In genomic region chr9:58232374-58232773, GRCm38 (mm10) we compare ENCODE assay signal across 10 mouse cellular contexts. TPM values are rescaled to one million over a fixed set of nuclear protein-coding genes. Genes with fewer than 3 reads are reported as not detected.
DNase-seq lines count a peak whose midpoint lies in the region; ATAC-seq and TF ChIP-seq lines count a peak whose summit lies in the region.
"Had no signal": no experiment of that assay in that cellular context is flagged by ENCODE, and none has a peak within 500 bp of the region (broad histone marks: within the 10 kb centered on the region; RNA-seq: fewer than 3 reads in every experiment).

No protein-coding gene starts in this region.

- H3K4me3 ChIP-seq in lung, embryonic 14.5 days (ENCODE audit: low read depth, low read length): no peak overlapping the region
- H3K4me3 ChIP-seq in intestine, embryonic 16.5 days (ENCODE audit: low read length): no peak overlapping the region
- H3K4me3 ChIP-seq in hindbrain, embryonic 10.5 days: no peak overlapping the region
- H3K4me3 ChIP-seq: neural tube, embryonic 12.5 days had no signal

- H3K4me2 ChIP-seq in lung, embryonic 14.5 days: no peak overlapping the region
- no peak overlapping the region for H3K4me2 ChIP-seq in intestine, embryonic 16.5 days (ENCODE audit: low read depth, low read length)
- H3K4me2 ChIP-seq: neural tube, embryonic 12.5 days had no signal

- no peak for TF ChIP-seq CTCF in lung, embryonic 14.5 days (IDR thresholded peaks at IDR 0.05; ENCODE audit: low read depth)

- H3K36me3 ChIP-seq in lung, embryonic 14.5 days (ENCODE audit: insufficient read depth): peaks cover 67% of the 10 kb centered on the region
- H3K36me3 ChIP-seq in intestine, embryonic 16.5 days (ENCODE audit: control insufficient read depth, insufficient read depth, low read length): peaks cover 17% of the 10 kb centered on the region
- peaks cover 73% of the 10 kb centered on the region for H3K36me3 ChIP-seq in hindbrain, embryonic 10.5 days

- no peak overlapping the region for H3K9ac ChIP-seq in lung, embryonic 14.5 days
- no peak overlapping the region for H3K9ac ChIP-seq in intestine, embryonic 16.5 days (ENCODE audit: low read depth, low read length)
- H3K9ac ChIP-seq: neural tube, embryonic 12.5 days had no signal

- H3K4me1 ChIP-seq in lung, embryonic 14.5 days (ENCODE audit: insufficient read depth): no peaks in the 10 kb centered on the region
- no peaks in the 10 kb centered on the region for H3K4me1 ChIP-seq in intestine, embryonic 16.5 days (ENCODE audit: control insufficient read depth, insufficient read depth, low read length)
- H3K4me1 ChIP-seq in hindbrain, embryonic 10.5 days (replicated peaks): no peaks in the 10 kb centered on the region
- H3K4me1 ChIP-seq: neural tube, embryonic 12.5 days had no signal

- DNase-seq in lung, embryonic 14.5 days: peak; percentile 41
- no peak for DNase-seq in lung, postnatal 10 days
- DNase-seq in hindbrain, embryonic 10.5 days (ENCODE audit: low spot score): no peak
- no peak for DNase-seq in left cerebral cortex, postnatal 14 days (ENCODE audit: low spot score in 2 of 2)
- DNase-seq: thymus, postnatal 4 days had no signal

- H3K27me3 ChIP-seq in lung, embryonic 14.5 days (ENCODE audit: insufficient read depth, low read length): no peaks in the 10 kb centered on the region
- H3K27me3 ChIP-seq in intestine, embryonic 16.5 days (replicated peaks; ENCODE audit: control insufficient read depth, insufficient read depth, low read length): no peaks in the 10 kb centered on the region
- no peaks in the 10 kb centered on the region for H3K27me3 ChIP-seq in hindbrain, embryonic 10.5 days (ENCODE audit: insufficient read depth, poor library complexity, severe bottlenecking)
- H3K27me3 ChIP-seq: neural tube, embryonic 12.5 days had no signal

- WGBS in lung, embryonic 14.5 days: 64% methylated on average over 5 of the region's 5 CpGs
- 61% methylated on average over 5 of the region's 5 CpGs for WGBS in intestine, embryonic 16.5 days
- WGBS in hindbrain, embryonic 10.5 days: 78% methylated on average over 5 of the region's 5 CpGs

- peak overlapping the region; percentile 50; the same call in 1 of the 2 replicates for H3K27ac ChIP-seq in lung, embryonic 14.5 days (ENCODE audit: low read depth)
- H3K27ac ChIP-seq in intestine, embryonic 16.5 days (ENCODE audit: low read length): peak overlapping the region; percentile 30; the same call in 1 of the 2 replicates
- H3K27ac ChIP-seq in hindbrain, embryonic 10.5 days: no peak overlapping the region
- H3K27ac ChIP-seq: neural tube, embryonic 12.5 days had no signal

- intact Hi-C loops in left cerebral cortex, postnatal 14 days (cut with DNase I): no loop called here

- ATAC-seq in lung, embryonic 14.5 days (ENCODE audit: insufficient read depth): no peak
- ATAC-seq in granulocyte monocyte progenitor cell, adult 5-6 weeks (replicated peaks; ENCODE audit: poor library complexity, severe bottlenecking): peak; percentile 75
- ATAC-seq in intestine, embryonic 16.5 days: no peak
- peak; percentile 79 for ATAC-seq in monocyte, adult 5-6 weeks (replicated peaks; ENCODE audit: insufficient number of reproducible peaks, low FRiP score, low TSS enrichment, poor library complexity, severe bottlenecking)
- ATAC-seq: hindbrain, embryonic 16.5 days had no signal

- no peaks in the 10 kb centered on the region for H3K9me3 ChIP-seq in lung, embryonic 14.5 days (ENCODE audit: low read depth, low read length)
- H3K9me3 ChIP-seq in intestine, embryonic 16.5 days (ENCODE audit: control insufficient read depth, low read length): no peaks in the 10 kb centered on the region
- H3K9me3 ChIP-seq in hindbrain, embryonic 10.5 days: no peaks in the 10 kb centered on the region
- H3K9me3 ChIP-seq: neural tube, embryonic 12.5 days had no signal

RNA-seq across cellular contexts. Expression of gene Pml, which starts 17.2 kb away (rescaled TPM):
- polyA plus RNA-seq in lung, embryonic 14.5 days (2014; fragmentation: Nextera tagmentation; extraction: Ambion mirVana): 21.4 and 23.2 TPM in 2 replicates
- total RNA-seq in granulocyte monocyte progenitor cell, adult 5-6 weeks (2014; fragmentation: Nextera tagmentation): 49.9 and 57.2 TPM in 2 replicates
- 9.3 and 10.1 TPM in 2 replicates for total RNA-seq in granulocyte monocyte progenitor cell, adult 5-6 weeks (2017)
- 12.4 and 13.7 TPM in 2 replicates for polyA plus RNA-seq in intestine, embryonic 16.5 days (2015; fragmentation: Nextera tagmentation; extraction: Ambion mirVana)
- total RNA-seq in monocyte, adult 5-6 weeks (2017): 6.6 to 23.5 TPM (median 15.6 TPM) in 3 replicates
- 9.5 and 13.5 TPM in 2 replicates for polyA plus RNA-seq in hindbrain, embryonic 10.5 days (2016; fragmentation: Nextera tagmentation; extraction: Ambion mirVana)
- total RNA-seq in left cerebral cortex, postnatal 14 days (2021): 10 to 100 TPM; 12.2 to 13.6 TPM

RNA-seq across cellular contexts. Expression of gene Stoml1, which starts 20.6 kb away (rescaled TPM):
- 23.2 and 27.1 TPM in 2 replicates for polyA plus RNA-seq in lung, embryonic 14.5 days (2014; fragmentation: Nextera tagmentation; extraction: Ambion mirVana)
- 10.4 and 11.6 TPM in 2 replicates for total RNA-seq in granulocyte monocyte progenitor cell, adult 5-6 weeks (2014; fragmentation: Nextera tagmentation)
- 6.3 and 17.7 TPM in 2 replicates for total RNA-seq in granulocyte monocyte progenitor cell, adult 5-6 weeks (2017)
- 21.1 and 22.4 TPM in 2 replicates for polyA plus RNA-seq in intestine, embryonic 16.5 days (2015; fragmentation: Nextera tagmentation; extraction: Ambion mirVana)
- total RNA-seq in monocyte, adult 5-6 weeks (2017): 11.3 to 14.2 TPM (median 13.0 TPM) in 3 replicates
- polyA plus RNA-seq in hindbrain, embryonic 10.5 days (2016; fragmentation: Nextera tagmentation; extraction: Ambion mirVana): 27.7 and 39.8 TPM in 2 replicates
- 10 to 100 TPM; 71.8 to 76.7 TPM for total RNA-seq in left cerebral cortex, postnatal 14 days (2021)

RNA-seq across cellular contexts. Expression of gene Islr2, which starts 28.3 kb away (rescaled TPM):
- polyA plus RNA-seq in lung, embryonic 14.5 days (2014; fragmentation: Nextera tagmentation; extraction: Ambion mirVana): not detected in 2 replicates
- not detected in 2 replicates for total RNA-seq in granulocyte monocyte progenitor cell, adult 5-6 weeks (2014; fragmentation: Nextera tagmentation)
- total RNA-seq in granulocyte monocyte progenitor cell, adult 5-6 weeks (2017): not detected in 2 replicates
- polyA plus RNA-seq in intestine, embryonic 16.5 days (2015; fragmentation: Nextera tagmentation; extraction: Ambion mirVana): 0.83 and 1.0 TPM in 2 replicates
- 0.10 to 0.11 TPM in 2 of 3 replicates, not detected in the other for total RNA-seq in monocyte, adult 5-6 weeks (2017)
- 1.5 and 6.6 TPM in 2 replicates for polyA plus RNA-seq in hindbrain, embryonic 10.5 days (2016; fragmentation: Nextera tagmentation; extraction: Ambion mirVana)
- total RNA-seq in left cerebral cortex, postnatal 14 days (2021): 10 to 100 TPM; 86.1 to 99.6 TPM

RNA-seq across cellular contexts. Expression of gene Islr, which starts 28.3 kb away (rescaled TPM):
- 56.9 and 60.2 TPM in 2 replicates for polyA plus RNA-seq in lung, embryonic 14.5 days (2014; fragmentation: Nextera tagmentation; extraction: Ambion mirVana)
- total RNA-seq in granulocyte monocyte progenitor cell, adult 5-6 weeks (2014; fragmentation: Nextera tagmentation): 0.17 TPM in 1 of 2 replicates, not detected in the other
- total RNA-seq in granulocyte monocyte progenitor cell, adult 5-6 weeks (2017): not detected in 2 replicates
- polyA plus RNA-seq in intestine, embryonic 16.5 days (2015; fragmentation: Nextera tagmentation; extraction: Ambion mirVana): 70.7 and 77.5 TPM in 2 replicates
- not detected in 3 replicates for total RNA-seq in monocyte, adult 5-6 weeks (2017)
- polyA plus RNA-seq in hindbrain, embryonic 10.5 days (2016; fragmentation: Nextera tagmentation; extraction: Ambion mirVana): 9.9 and 14.0 TPM in 2 replicates
- 10 to 100 TPM; 15.8 to 16.2 TPM for total RNA-seq in left cerebral cortex, postnatal 14 days (2021)

Comparison
In these comparisons a context has a peak if more than half of its experiments do, and no peak if none do; other contexts are left out.
1. ATAC-seq: peak in granulocyte monocyte progenitor cell, adult 5-6 weeks (single experiment) and monocyte, adult 5-6 weeks (single experiment); none in lung, embryonic 14.5 days (single experiment) and intestine, embryonic 16.5 days (single experiment).
2. RNA of gene Islr2, which starts 28.3 kb away (total RNA-seq): 86.1 to 99.6 TPM in left cerebral cortex, postnatal 14 days; not detected in granulocyte monocyte progenitor cell, adult 5-6 weeks and 0.10 to 0.11 TPM in monocyte, adult 5-6 weeks; every median in the first group is over 10 times any median in the second.